Mouse (Mus musculus): ENCODE measurements around the gene Mt4.

DNA sequence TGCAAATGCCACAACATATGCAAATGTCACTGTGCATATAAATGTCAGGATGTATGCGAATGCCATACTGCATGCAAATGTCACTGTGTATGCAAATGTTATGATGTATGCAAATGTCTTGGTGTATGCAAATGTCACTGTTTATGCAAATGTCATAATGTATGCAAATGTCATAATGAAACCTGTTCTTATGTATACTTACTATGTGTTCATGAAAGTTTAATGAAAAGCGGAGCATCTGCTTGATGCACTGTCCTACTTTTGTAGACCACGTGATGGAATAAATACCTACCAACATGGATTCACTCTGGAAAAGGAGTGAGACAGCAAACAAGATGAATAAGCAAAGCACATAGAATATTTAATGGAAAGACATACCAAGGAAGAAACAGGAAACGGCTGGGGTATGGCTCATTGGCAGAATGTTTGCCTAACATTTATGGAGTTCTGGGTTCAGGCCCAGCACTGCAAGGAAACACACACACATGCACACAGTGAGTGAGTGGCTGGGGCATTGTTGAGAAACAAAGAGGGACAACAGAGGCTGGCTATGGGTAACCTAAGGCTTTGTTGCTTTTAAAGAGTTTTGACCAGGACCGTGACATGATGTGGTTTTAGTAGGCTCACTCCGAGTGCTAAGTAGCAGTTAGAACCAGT lies 7.7 kb upstream of the Mt4 start:
- TF ChIP-seq CTCF (IDR thresholded peaks at IDR 0.05; ENCODE audit: borderline replicate concordance, insufficient read depth, low read length), result no peak
- no peak for TF ChIP-seq POLR2A (IDR thresholded peaks at IDR 0.05; ENCODE audit: low read depth, low read length)
